In the genomic region with DNA sequence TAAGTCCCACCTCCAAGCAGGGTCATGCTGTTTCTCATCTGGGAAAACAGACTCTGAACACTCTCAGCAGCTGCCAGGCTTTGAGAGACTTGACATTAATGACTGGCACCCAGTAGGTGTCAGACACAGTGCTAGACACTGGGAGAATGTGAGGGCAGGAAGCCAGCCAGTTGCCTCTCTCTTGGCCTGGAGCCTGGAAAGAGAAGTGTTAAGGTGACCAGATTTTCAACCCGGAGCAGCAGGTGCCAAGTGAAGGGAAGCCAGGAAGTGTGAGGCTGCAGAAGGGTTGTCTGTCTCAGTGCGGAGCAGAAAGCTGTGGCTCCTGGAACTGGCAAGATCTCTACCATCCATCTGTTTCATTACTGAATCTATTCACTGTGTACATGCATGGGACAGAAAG, we compare ENCODE assay signal across 8 mouse cellular contexts.
DNase-seq lines count a peak whose midpoint lies in the region; ATAC-seq and TF ChIP-seq lines count a peak whose summit lies in the region.

No protein-coding gene starts in this region.

- no peaks in the 10 kb centered on the region for H3K9me3 ChIP-seq in forebrain, postnatal 0 days (ENCODE audit: low read length)

- H3K4me1 ChIP-seq in forebrain, postnatal 0 days (ENCODE audit: insufficient read depth), result peaks cover 24% of the 10 kb centered on the region
- peaks cover 8% of the 10 kb centered on the region for H3K4me1 ChIP-seq in heart, adult 2 months (ENCODE audit: control insufficient read depth, insufficient read depth, low read length)

- peak; percentile 88 for ATAC-seq in forebrain, postnatal 0 days
- no peak for ATAC-seq in erythroid progenitor cell, adult 5-6 weeks (replicated peaks; ENCODE audit: low FRiP score, poor library complexity, severe bottlenecking)

- no peak overlapping the region for H3K4me3 ChIP-seq in forebrain, postnatal 0 days (ENCODE audit: low read depth, low read length)
- H3K4me3 ChIP-seq in heart, adult 2 months, result no peak overlapping the region

- no peak for TF ChIP-seq POLR2A in heart, adult 2 months (IDR thresholded peaks at IDR 0.05; ENCODE audit: insufficient read depth, low read depth, low read length)

- no peaks in the 10 kb centered on the region for H3K36me3 ChIP-seq in forebrain, postnatal 0 days (ENCODE audit: insufficient read depth)
- no peaks in the 10 kb centered on the region for H3K36me3 ChIP-seq in heart, adult 2 months (ENCODE audit: control insufficient read depth, insufficient read depth, low read length)

- H3K9ac ChIP-seq in forebrain, postnatal 0 days, result no peak overlapping the region
- no peak overlapping the region for H3K9ac ChIP-seq in heart, adult 2 months (ENCODE audit: low read depth, low read length)

- DNase-seq in left cerebral cortex, adult 11 months (ENCODE audit: low spot score), result peak; percentile 14
- DNase-seq in left cerebral cortex, adult 18-20 months (ENCODE audit: low spot score in 2 of 2), result no peak
- peak; percentile 92 for DNase-seq in forebrain, postnatal 0 days
- DNase-seq in heart, adult 2 months, result peak; percentile 70 to 84
- DNase-seq in layer of hippocampus, postnatal 14 days (ENCODE audit: low spot score in 2 of 2), result peak; percentile 38 to 59
- DNase-seq in adrenal gland, adult 8-10 months, result no peak
- DNase-seq in embryo, embryonic 10 days (ENCODE audit: low spot score), result no peak

- H3K79me2 ChIP-seq in heart, adult 2 months (replicated peaks; ENCODE audit: control insufficient read depth, insufficient read depth, low read length), result no peaks in the 10 kb centered on the region

- H3K27ac ChIP-seq in forebrain, postnatal 0 days (ENCODE audit: low read depth, low read length), result no peak overlapping the region
- peak overlapping the region; percentile 76 for H3K27ac ChIP-seq in heart, adult 2 months

- H3K27me3 ChIP-seq in forebrain, postnatal 0 days (ENCODE audit: insufficient read depth, low read length), result no peaks in the 10 kb centered on the region
- H3K27me3 ChIP-seq in heart, adult 2 months (ENCODE audit: control insufficient read depth, insufficient read depth, low read length), result no peaks in the 10 kb centered on the region

- H3K4me2 ChIP-seq in forebrain, postnatal 0 days (ENCODE audit: low read depth), result no peak overlapping the region

- TF ChIP-seq EP300 in heart, adult 2 months (IDR thresholded peaks at IDR 0.05; ENCODE audit: insufficient read depth, low read depth, low read length), result peak; percentile 73

- WGBS in forebrain, postnatal 0 days, result 35% methylated on average over 2 of the region's 2 CpGs
- 21% methylated on average over 2 of the region's 2 CpGs for WGBS in heart, adult 2 months

- intact Hi-C loops in heart, adult 2 months (cut with DNase I), result no loop called here

- TF ChIP-seq CTCF in forebrain, postnatal 0 days (IDR thresholded peaks at IDR 0.05; ENCODE audit: low read depth), result no peak
- no peak for TF ChIP-seq CTCF in heart, adult 2 months (IDR thresholded peaks at IDR 0.05)

Comparison
In these comparisons a context has a peak if more than half of its experiments do, and no peak if none do; other contexts are left out.
1. DNase-seq: peak in left cerebral cortex, adult 11 months (single experiment), forebrain, postnatal 0 days (single experiment), heart, adult 2 months (2 of 2) and layer of hippocampus, postnatal 14 days (2 of 2); none in left cerebral cortex, adult 18-20 months (0 of 2), adrenal gland, adult 8-10 months (single experiment) and embryo, embryonic 10 days (single experiment).